10 mouse cellular contexts compared by ENCODE assay signal in genomic region chr14:55003878-55004855, GRCm38 (mm10). TPM values are rescaled to one million over a fixed set of nuclear protein-coding genes. Genes with fewer than 3 reads are reported as not detected.
DNase-seq lines count a peak whose midpoint lies in the region; ATAC-seq and TF ChIP-seq lines count a peak whose summit lies in the region.
"Had no signal": no experiment of that assay in that cellular context is flagged by ENCODE, and none has a peak within 500 bp of the region (broad histone marks: within the 10 kb centered on the region; RNA-seq: fewer than 3 reads in every experiment).

No protein-coding gene starts in this region.

- ATAC-seq in hindbrain, embryonic 11.5 days (ENCODE audit: low FRiP score), result no peak
- ATAC-seq in lung, postnatal 0 days, result peak; percentile 75

- no peak for TF ChIP-seq CTCF in lung, postnatal 0 days (IDR thresholded peaks at IDR 0.05)
- TF ChIP-seq CTCF in kidney, adult 2 months (conservative IDR thresholded peaks at IDR 0.05; ENCODE audit: insufficient read depth, insufficient read length, low read depth, low read length), result no peak

- H3K4me2 ChIP-seq in hindbrain, embryonic 11.5 days (replicated peaks; ENCODE audit: low read depth, low read length), result no peak overlapping the region
- no peak overlapping the region for H3K4me2 ChIP-seq in lung, postnatal 0 days (replicated peaks; ENCODE audit: low read depth, low read length)

- H3K27me3 ChIP-seq in hindbrain, embryonic 10.5 days (ENCODE audit: insufficient read depth, poor library complexity, severe bottlenecking), result no peaks in the 10 kb centered on the region
- no peaks in the 10 kb centered on the region for H3K27me3 ChIP-seq in hindbrain, embryonic 11.5 days (ENCODE audit: control insufficient read depth, insufficient read depth, low read length)
- no peaks in the 10 kb centered on the region for H3K27me3 ChIP-seq in lung, postnatal 0 days (replicated peaks; ENCODE audit: insufficient read depth, low read length)
- H3K27me3 ChIP-seq in kidney, adult 2 months (replicated peaks; ENCODE audit: control insufficient read depth, insufficient read depth, low read length), result no peaks in the 10 kb centered on the region

- peak; percentile 57 for TF ChIP-seq EP300 in lung, postnatal 0 days (IDR thresholded peaks at IDR 0.05)

- H3K9ac ChIP-seq in hindbrain, embryonic 11.5 days (ENCODE audit: low read depth, low read length), result no peak overlapping the region
- no peak overlapping the region for H3K9ac ChIP-seq in lung, postnatal 0 days (replicated peaks; ENCODE audit: low read depth)

- DNase-seq in hindbrain, embryonic 10.5 days (ENCODE audit: low spot score), result no peak
- no peak for DNase-seq in hindbrain, embryonic 11.5 days (ENCODE audit: low spot score)
- peak; percentile 17 to 57 for DNase-seq in adrenal gland, postnatal 36 days
- peak; percentile 62 for DNase-seq in heart, adult 8-10 months (ENCODE audit: low spot score)
- DNase-seq in lung, postnatal 0 days (ENCODE audit: low spot score), result peak; percentile 66
- no peak for DNase-seq in kidney, adult 2 months
- no peak for DNase-seq in embryo, embryonic 9.5 days (ENCODE audit: extremely low spot score)
- no peak for DNase-seq in right cerebral cortex, postnatal 36 days (ENCODE audit: low spot score in 2 of 2)
- DNase-seq: thymus, adult 2 months had no signal

- peaks cover 19% of the 10 kb centered on the region for H3K4me1 ChIP-seq in hindbrain, embryonic 10.5 days (replicated peaks)
- H3K4me1 ChIP-seq in hindbrain, embryonic 11.5 days (replicated peaks; ENCODE audit: control insufficient read depth, insufficient read depth, low read length), result 0 out of 2 replicates have a peak, but pooled peaks cover 2% of the 10 kb centered on the region
- peaks cover 15% of the 10 kb centered on the region for H3K4me1 ChIP-seq in lung, postnatal 0 days (ENCODE audit: insufficient read depth, low read depth, low read length)
- no peaks in the 10 kb centered on the region for H3K4me1 ChIP-seq in kidney, adult 2 months (ENCODE audit: control insufficient read depth, insufficient read depth, low read length)

- 77% methylated on average over 18 of the region's 18 CpGs for WGBS in hindbrain, embryonic 10.5 days
- 80% methylated on average over 18 of the region's 18 CpGs for WGBS in hindbrain, embryonic 11.5 days
- WGBS in lung, postnatal 0 days, result 53% methylated on average over 18 of the region's 18 CpGs
- 82% methylated on average over 18 of the region's 18 CpGs for WGBS in kidney, adult 2 months

- H3K4me3 ChIP-seq in hindbrain, embryonic 10.5 days, result no peak overlapping the region
- H3K4me3 ChIP-seq in hindbrain, embryonic 11.5 days (ENCODE audit: low read depth, low read length), result no peak overlapping the region
- H3K4me3 ChIP-seq in lung, postnatal 0 days (ENCODE audit: low read depth, low read length), result no peak overlapping the region
- no peak overlapping the region for H3K4me3 ChIP-seq in kidney, adult 2 months (ENCODE audit: insufficient read depth, low read depth, low read length)

- H3K36me3 ChIP-seq in hindbrain, embryonic 10.5 days, result no peaks in the 10 kb centered on the region
- no peaks in the 10 kb centered on the region for H3K36me3 ChIP-seq in hindbrain, embryonic 11.5 days (ENCODE audit: control insufficient read depth, insufficient read depth, low read length)
- H3K36me3 ChIP-seq in lung, postnatal 0 days (ENCODE audit: insufficient read depth, low read length), result no peaks in the 10 kb centered on the region
- H3K36me3 ChIP-seq in kidney, adult 2 months (ENCODE audit: control insufficient read depth, insufficient read depth, low read length), result no peaks in the 10 kb centered on the region

- H3K9me3 ChIP-seq in hindbrain, embryonic 10.5 days, result no peaks in the 10 kb centered on the region
- no peaks in the 10 kb centered on the region for H3K9me3 ChIP-seq in hindbrain, embryonic 11.5 days (ENCODE audit: control insufficient read depth, low read length)
- no peaks in the 10 kb centered on the region for H3K9me3 ChIP-seq in lung, postnatal 0 days (ENCODE audit: low read length)

- TF ChIP-seq POLR2A in kidney, adult 2 months (IDR thresholded peaks at IDR 0.05; ENCODE audit: low read depth, low read length), result no peak

- peak overlapping the region; percentile 46; the same call in 1 of the 2 replicates for H3K27ac ChIP-seq in hindbrain, embryonic 10.5 days
- no peak overlapping the region for H3K27ac ChIP-seq in hindbrain, embryonic 11.5 days (ENCODE audit: low read depth, low read length)
- H3K27ac ChIP-seq in lung, postnatal 0 days (ENCODE audit: low read length), result peak overlapping the region; percentile 59
- no peak overlapping the region for H3K27ac ChIP-seq in kidney, adult 2 months (ENCODE audit: insufficient read depth, low read depth, low read length)

RNA-seq across cellular contexts. Expression of gene Myh7, which starts 9.7 kb away (rescaled TPM):
- polyA plus RNA-seq in hindbrain, embryonic 10.5 days (2016; fragmentation: Nextera tagmentation; extraction: Ambion mirVana), result 0.16 and 4.6 TPM in 2 replicates
- polyA plus RNA-seq in hindbrain, embryonic 11.5 days (2014; fragmentation: Nextera tagmentation; extraction: Ambion mirVana), result 1.8 and 3.3 TPM in 2 replicates
- under 1 TPM in 1 of 2 experiments, not detected in 1; 0.49 TPM for total RNA-seq in adrenal gland, postnatal 36 days (2021)
- total RNA-seq in heart, adult 8-10 months (2022), result 1,000 to 10,000 TPM; 1,453 to 2,519 (median 2,136) TPM
- polyA plus RNA-seq in lung, postnatal 0 days (2015; fragmentation: Nextera tagmentation; extraction: Ambion mirVana), result 16.4 and 19.1 TPM in 2 replicates
- 0.05 and 5.2 TPM in 2 replicates for polyA plus RNA-seq in kidney, adult 2 months (2012; rRNA removed)

RNA-seq across cellular contexts. Expression of gene Ngdn, which starts 11.1 kb away (rescaled TPM):
- polyA plus RNA-seq in hindbrain, embryonic 10.5 days (2016; fragmentation: Nextera tagmentation; extraction: Ambion mirVana), result 73.5 and 85.9 TPM in 2 replicates
- polyA plus RNA-seq in hindbrain, embryonic 11.5 days (2014; fragmentation: Nextera tagmentation; extraction: Ambion mirVana), result 79.7 and 81.5 TPM in 2 replicates
- total RNA-seq in adrenal gland, postnatal 36 days (2021), result 10 to 100 TPM; 34.6 to 44.8 TPM
- total RNA-seq in heart, adult 8-10 months (2022), result 10 to 100 TPM; 22.3 to 31.5 (median 25.9) TPM
- 59.1 and 62.8 TPM in 2 replicates for polyA plus RNA-seq in lung, postnatal 0 days (2015; fragmentation: Nextera tagmentation; extraction: Ambion mirVana)
- 15.0 and 15.5 TPM in 2 replicates for polyA plus RNA-seq in kidney, adult 2 months (2012; rRNA removed)

RNA-seq across cellular contexts. Expression of gene Gm17428, which starts 27.4 kb away (rescaled TPM):
- polyA plus RNA-seq in hindbrain, embryonic 10.5 days (2016; fragmentation: Nextera tagmentation; extraction: Ambion mirVana), result not detected in 2 replicates
- polyA plus RNA-seq in hindbrain, embryonic 11.5 days (2014; fragmentation: Nextera tagmentation; extraction: Ambion mirVana), result not detected in 2 replicates
- not detected for total RNA-seq in adrenal gland, postnatal 36 days (2021)
- not detected for total RNA-seq in heart, adult 8-10 months (2022)
- polyA plus RNA-seq in lung, postnatal 0 days (2015; fragmentation: Nextera tagmentation; extraction: Ambion mirVana), result not detected in 2 replicates
- polyA plus RNA-seq in kidney, adult 2 months (2012; rRNA removed), result not detected in 2 replicates
- polyA plus RNA-seq: limb, embryonic 11.5 days; thymus, adult 2 months had no signal

RNA-seq across cellular contexts. Expression of gene Myh6, which starts 37.4 kb away (rescaled TPM):
- polyA plus RNA-seq in hindbrain, embryonic 10.5 days (2016; fragmentation: Nextera tagmentation; extraction: Ambion mirVana), result 0.63 and 1.9 TPM in 2 replicates
- polyA plus RNA-seq in hindbrain, embryonic 11.5 days (2014; fragmentation: Nextera tagmentation; extraction: Ambion mirVana), result 0.34 and 0.84 TPM in 2 replicates
- not detected for total RNA-seq in adrenal gland, postnatal 36 days (2021)
- over 10,000 TPM; 18,156 to 23,973 (median 22,335) TPM for total RNA-seq in heart, adult 8-10 months (2022)
- polyA plus RNA-seq in lung, postnatal 0 days (2015; fragmentation: Nextera tagmentation; extraction: Ambion mirVana), result 61.0 and 79.5 TPM in 2 replicates
- polyA plus RNA-seq in kidney, adult 2 months (2012; rRNA removed), result 0.75 and 1.5 TPM in 2 replicates

Comparison
In these comparisons a context has a peak if more than half of its experiments do, and no peak if none do; other contexts are left out.
1. H3K27ac ChIP-seq: peak in hindbrain, embryonic 10.5 days (single experiment) and lung, postnatal 0 days (single experiment); none in hindbrain, embryonic 11.5 days (single experiment) and kidney, adult 2 months (single experiment).
2. DNase-seq: peak in adrenal gland, postnatal 36 days (2 of 2), heart, adult 8-10 months (single experiment) and lung, postnatal 0 days (single experiment); none in hindbrain, embryonic 10.5 days (single experiment), hindbrain, embryonic 11.5 days (single experiment), kidney, adult 2 months (single experiment), embryo, embryonic 9.5 days (single experiment) and right cerebral cortex, postnatal 36 days (0 of 2).